Mouse (Mus musculus) liver, embryonic 14.5 days (tissue): ENCODE results near the gene Gm21987. TPM values are rescaled to one million over a fixed set of nuclear protein-coding genes. Genes with fewer than 3 reads are reported as not detected.
A peak's percentile ranks its signal among the peaks of the same experiment; 100 is the strongest.

ENCODE experiments used
- ATAC-seq: fragments of 200-750 bp; cut with Nextera tagmentation; 2 replicates; pipeline ENCODE4 v1.8.0; 2017; ENCODE audit warnings: moderate number of reproducible peaks, mild to moderate bottlenecking, moderate library complexity; ENCODE audit not compliant: insufficient read depth
- DNase-seq, 3 experiments: peaks; one replicate each; pipeline ENCODE4 v3.0.0-alpha.2; 2012 to 2013; ENCODE audit warnings: low read depth in 3 of 3, low spot score in 3 of 3
- H3K27ac ChIP-seq: fragments of 300-500 bp; sonication (generic); 2 replicates; pipeline ENCODE4 v1.5.1; 2014; ENCODE audit warnings: moderate library complexity, mild to moderate bottlenecking, control low read depth, inconsistent platforms
- H3K27me3 ChIP-seq: fragments of 300-500 bp; sonication (generic); 2 replicates; pipeline ENCODE4 v1.6.1; 2014; ENCODE audit warnings: mild to moderate bottlenecking, low read length, moderate library complexity; ENCODE audit not compliant: control insufficient read depth, insufficient read depth
- H3K36me3 ChIP-seq: fragments of 300-500 bp; sonication (generic); replicated peaks from 2 replicates; pipeline ENCODE4 v1.6.1; 2014; ENCODE audit warnings: low read depth; ENCODE audit not compliant: control insufficient read depth, insufficient read depth
- H3K4me1 ChIP-seq, 2 experiments: fragments of 200-500 bp in 1 of 2; fragments of 300-500 bp in 1 of 2; sonication (generic) in 1 of 2; replicated peaks; 2 replicates each; pipeline ENCODE4 v1.6.1; 2012 to 2014; ENCODE audit warnings: antibody characterized with exemption in 1 of 2, inconsistent platforms in 1 of 2, low read length in 1 of 2; ENCODE audit not compliant: control insufficient read depth in 2 of 2, insufficient read depth in 2 of 2
- H3K4me2 ChIP-seq: fragments of 300-500 bp; sonication (generic); 2 replicates; pipeline ENCODE4 v1.6.1; 2014; ENCODE audit warnings: low read depth, mild to moderate bottlenecking, control low read depth, moderate library complexity
- H3K4me3 ChIP-seq, 2 experiments: fragments of 200-500 bp in 1 of 2; fragments of 300-500 bp in 1 of 2; sonication (generic) in 1 of 2; 2 replicates each; pipeline ENCODE4 v1.5.1; 2012 to 2014; ENCODE audit warnings: low read depth in 2 of 2, low read length in 2 of 2, mild to moderate bottlenecking in 2 of 2, control low read depth in 1 of 2, inconsistent platforms in 1 of 2, moderate library complexity in 1 of 2; ENCODE audit not compliant: insufficient read depth in 1 of 2
- H3K9ac ChIP-seq: fragments of 300-500 bp; sonication (generic); replicated peaks from 2 replicates; pipeline ENCODE4 v1.6.1; 2014; ENCODE audit warnings: mild to moderate bottlenecking, control low read depth, moderate library complexity
- H3K9me3 ChIP-seq: fragments of 300-500 bp; sonication (generic); 2 replicates; pipeline ENCODE4 v1.6.1; 2016; ENCODE audit warnings: low read length, mixed read lengths; ENCODE audit not compliant: control insufficient read depth
- CTCF ChIP-seq: IDR thresholded peaks from 2 replicates; pipeline ENCODE4 v1.5.1; 2016; ENCODE audit warnings: antibody characterized with exemption, low read depth, control low read depth
- EP300 ChIP-seq: IDR thresholded peaks from 2 replicates; pipeline ENCODE4 v1.6.1; 2016; ENCODE audit warnings: antibody characterized with exemption, low read depth
- WGBS: fragments of 180-500 bp; shearing (Covaris S2); extraction: QIAGEN DNeasy Blood & Tissue Kit; methylation state at CpG from one replicate; pipeline ENCODE4 v1.1.7; 2014; ENCODE audit not compliant: insufficient replicate concordance; 5-methylcytosine and 5-hydroxymethylcytosine counted together
- polyA plus RNA-seq, 2 experiments: library from polyadenylated mRNA; depleted of rRNA in 1 of 2; stranded (reverse) in 1 of 2; unstranded in 1 of 2; fragments of >200 nt; fragmentation: Nextera tagmentation in 1 of 2; extraction: Ambion mirVana in 1 of 2; gene quantifications; 2 replicates each; pipeline versions ENCODE4 v1.2.1 to v1.2.3; 2012 to 2014

The Gm21987 gene
- polyA plus RNA-seq, 2 experiments = not detected

DNA sequence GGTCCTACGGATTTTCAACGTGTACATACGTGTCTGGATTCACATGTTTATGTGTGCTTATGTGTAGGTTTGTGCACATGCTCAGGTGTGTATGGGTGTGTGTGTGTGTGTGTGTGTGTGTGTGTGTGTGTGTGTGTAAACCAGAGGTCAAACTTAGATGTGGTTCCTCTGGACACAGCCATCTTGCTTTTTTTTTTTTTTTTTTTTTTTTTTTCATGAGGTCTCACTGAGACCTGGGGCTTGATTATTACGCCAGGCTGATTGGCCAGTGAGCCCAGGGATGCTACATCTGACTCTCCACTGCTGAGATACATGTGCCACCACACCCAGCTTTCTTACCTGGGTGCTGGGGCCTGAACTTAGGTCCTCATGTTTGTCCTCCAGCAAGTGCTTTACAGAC, 27.8 kb upstream of the Gm21987 start:
- Histone ChIP-seq H3K27ac (no peak overlapping the region), H3K36me3 (no peaks in the 10 kb centered on the region), H3K9me3 (no peaks in the 10 kb centered on the region), H3K4me3 (no peak overlapping the region), H3K9ac (no peak overlapping the region), H3K4me2 (no peak overlapping the region), H3K4me1 (no peaks in the 10 kb centered on the region), H3K27me3 (no peaks in the 10 kb centered on the region)
- DNase-seq = no peak
- no peak for ATAC-seq
- WGBS = 77% methylated on average over 4 of the region's 4 CpGs
- TF ChIP-seq EP300 (no peak), CTCF (no peak)

DNA sequence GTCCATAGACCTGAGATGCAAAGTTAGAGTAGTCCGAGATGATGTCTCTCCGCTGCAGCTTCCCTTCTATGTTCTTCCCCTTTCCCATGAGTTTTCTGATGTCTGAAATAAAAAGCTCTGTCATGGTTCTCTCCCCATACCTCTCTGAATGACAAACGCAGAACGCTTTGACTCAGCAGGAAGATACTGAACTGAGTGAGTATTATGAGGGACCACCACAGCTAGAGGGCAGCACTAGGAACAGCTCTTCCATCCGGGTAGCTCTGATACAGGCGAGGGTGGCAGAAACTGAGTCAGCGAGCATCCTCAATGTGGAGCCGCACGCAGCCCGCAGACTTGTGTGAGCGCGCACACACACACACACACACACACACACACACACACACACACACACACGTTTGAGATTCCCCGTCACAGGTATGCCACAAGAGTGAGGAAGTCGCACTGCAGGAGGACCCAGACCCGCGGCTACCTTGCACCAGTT, 25.3 kb upstream of the Gm21987 start:
- TF ChIP-seq CTCF (peak; percentile 83), EP300 (no peak)
- Histone ChIP-seq H3K4me1 (no peaks in the 10 kb centered on the region), H3K27ac (no peak overlapping the region), H3K9ac (no peak overlapping the region), H3K36me3 (no peaks in the 10 kb centered on the region), H3K9me3 (no peaks in the 10 kb centered on the region), H3K4me3 (no peak overlapping the region), H3K4me2 (no peak overlapping the region), H3K27me3 (no peaks in the 10 kb centered on the region)
- DNase-seq (peak in 2 of 3 experiments; percentile 17 to 29), ATAC-seq (no peak)
- 29% methylated on average over 17 of the region's 17 CpGs for WGBS

DNA sequence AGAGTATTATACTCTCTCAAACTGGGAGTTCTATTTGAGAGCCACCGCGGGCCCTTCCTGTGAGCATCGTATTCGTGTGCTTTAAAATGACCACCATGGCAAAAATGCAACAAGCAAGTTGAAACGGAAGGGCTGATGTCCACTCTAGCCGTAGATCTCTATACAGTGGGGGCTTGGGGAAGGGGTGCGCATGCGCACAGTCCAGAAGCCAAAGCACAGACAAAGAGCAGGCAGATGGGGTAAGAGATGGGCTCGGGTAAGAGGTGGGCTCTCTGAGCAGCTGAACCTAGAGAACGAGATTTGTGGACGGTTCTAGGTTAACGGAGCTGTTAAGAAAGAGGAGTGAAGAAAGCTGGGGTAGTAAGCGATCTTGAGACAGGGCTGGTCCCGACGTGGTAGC, 22.5 kb upstream of the Gm21987 start:
- no peaks in the 10 kb centered on the region for H3K36me3 ChIP-seq
- ATAC-seq (no peak), DNase-seq (no peak)
- no peak overlapping the region for H3K4me2 ChIP-seq
- TF ChIP-seq EP300 = no peak
- no peak for TF ChIP-seq CTCF
- no peaks in the 10 kb centered on the region for H3K9me3 ChIP-seq
- no peaks in the 10 kb centered on the region for H3K27me3 ChIP-seq
- no peaks in the 10 kb centered on the region for H3K4me1 ChIP-seq
- no peak overlapping the region for H3K27ac ChIP-seq
- WGBS = 77% methylated on average over 15 of the region's 15 CpGs
- H3K9ac ChIP-seq = no peak overlapping the region
- H3K4me3 ChIP-seq = no peak overlapping the region

DNA sequence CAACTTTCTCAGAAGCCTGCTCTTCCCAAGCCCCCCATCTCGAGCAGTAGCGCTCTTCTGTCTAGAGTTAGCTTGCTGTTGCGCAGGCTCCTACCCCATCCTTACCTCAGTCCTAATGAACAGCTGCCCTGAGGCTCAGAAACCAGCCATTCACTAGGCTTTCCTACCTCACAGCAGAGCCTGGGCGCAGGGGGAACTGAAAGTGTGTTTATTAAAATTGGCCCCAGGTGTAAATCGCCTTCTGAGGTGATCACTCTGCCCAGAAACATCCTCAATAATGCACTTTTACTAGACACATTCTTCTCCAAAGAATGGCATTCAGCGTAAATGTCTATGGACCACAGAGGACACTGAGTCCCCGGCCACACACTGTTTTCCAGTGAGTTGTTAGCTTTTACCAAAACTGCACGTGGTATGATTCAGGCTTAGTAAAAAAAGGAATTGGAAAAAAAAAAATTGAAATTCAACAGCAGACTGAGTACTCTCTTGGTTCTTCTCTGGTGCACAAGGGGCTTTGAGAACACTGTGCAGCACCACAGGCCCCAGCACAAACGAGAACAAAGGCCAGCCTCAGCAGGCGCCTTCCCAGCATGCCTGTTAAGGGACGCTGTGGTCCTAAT, 20.0 kb upstream of the Gm21987 start:
- Histone ChIP-seq H3K36me3 (no peaks in the 10 kb centered on the region), H3K4me1 (no peaks in the 10 kb centered on the region), H3K9ac (no peak overlapping the region), H3K4me3 (no peak overlapping the region), H3K27ac (no peak overlapping the region), H3K27me3 (no peaks in the 10 kb centered on the region), H3K4me2 (no peak overlapping the region), H3K9me3 (no peaks in the 10 kb centered on the region)
- TF ChIP-seq EP300 (no peak), CTCF (no peak)
- 67% methylated on average over 11 of the region's 11 CpGs for WGBS
- ATAC-seq (no peak), DNase-seq (no peak)

DNA sequence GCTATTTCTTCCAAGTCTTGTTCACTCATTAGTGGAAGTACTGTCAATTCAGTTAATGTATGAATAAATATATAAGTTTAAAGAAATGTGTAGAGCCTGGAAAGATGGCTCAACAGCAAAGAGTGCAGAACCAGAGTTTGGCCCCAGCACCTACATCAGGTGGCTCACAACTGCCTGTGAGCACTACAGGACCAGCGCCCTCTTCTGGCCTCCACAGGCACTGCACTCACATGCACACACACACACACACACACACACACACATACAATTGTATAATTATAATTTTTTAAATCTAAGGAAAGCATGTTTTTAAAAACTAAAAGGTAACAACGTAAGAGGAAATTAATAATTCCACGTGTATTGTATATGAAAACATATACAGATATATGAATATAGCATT, 17.5 kb upstream of the Gm21987 start:
- ATAC-seq (no peak), DNase-seq (no peak)
- Histone ChIP-seq H3K4me3 (no peak overlapping the region), H3K27me3 (no peaks in the 10 kb centered on the region), H3K4me1 (no peaks in the 10 kb centered on the region), H3K36me3 (no peaks in the 10 kb centered on the region), H3K9ac (no peak overlapping the region), H3K27ac (no peak overlapping the region), H3K4me2 (no peak overlapping the region), H3K9me3 (no peaks in the 10 kb centered on the region)
- 70% methylated on average over 3 of the region's 3 CpGs for WGBS
- TF ChIP-seq CTCF (peak; percentile 60), EP300 (no peak)
